Mouse (Mus musculus): ENCODE measurements around the gene Cab39. TPM values are rescaled to one million over a fixed set of nuclear protein-coding genes. Genes with fewer than 3 reads are reported as not detected.

Cab39 gene
- polyA plus RNA-seq, 1 experiment from 2014 or later, result 34.0 TPM

GRCm38 (mm10) chr1:85857261-85857754 lies 64.1 kb downstream of the Cab39 start:
- no peaks in the 10 kb centered on the region for H3K4me1 ChIP-seq
- H3K36me3 ChIP-seq (replicated peaks), result peaks cover 9% of the 10 kb centered on the region
- no peaks in the 10 kb centered on the region for H3K27me3 ChIP-seq (ENCODE audit: poor library complexity, severe bottlenecking)
- no peak overlapping the region for H3K4me3 ChIP-seq
- H3K27ac ChIP-seq, result no peak overlapping the region
- peaks cover 11% of the 10 kb centered on the region for H3K9me3 ChIP-seq
- 79% methylated on average over 6 of the region's 6 CpGs for WGBS
- DNase-seq (ENCODE audit: extremely low spot score, low spot score), result no peak

DNA sequence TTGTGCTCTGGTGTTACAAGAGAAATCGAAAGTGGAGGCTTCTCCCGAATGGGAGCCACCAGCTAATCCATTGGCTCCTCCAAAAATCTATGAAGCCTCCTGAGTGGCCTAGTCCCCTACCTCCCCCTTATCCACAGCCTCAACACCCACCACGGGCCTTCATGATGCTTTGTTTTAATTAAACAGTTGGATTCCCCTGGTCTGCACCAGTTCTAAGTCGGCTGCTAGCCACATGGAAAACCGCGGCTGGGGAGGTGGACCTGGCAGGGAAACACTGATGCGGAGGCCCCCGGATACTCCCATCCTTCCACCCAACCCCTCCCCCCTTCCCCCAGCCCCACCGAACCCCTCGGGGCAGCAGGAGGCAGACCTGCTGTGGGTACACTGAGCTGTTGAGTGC lies 71.1 kb downstream of the Cab39 start:
- 83% methylated on average over 10 of the region's 10 CpGs for WGBS
- Histone ChIP-seq H3K4me3 (no peak overlapping the region), H3K27ac (no peak overlapping the region), H3K9me3 (peaks cover 32% of the 10 kb centered on the region), H3K27me3 (ENCODE audit: poor library complexity, severe bottlenecking) (no peaks in the 10 kb centered on the region), H3K4me1 (no peaks in the 10 kb centered on the region), H3K36me3 (replicated peaks) (no peaks in the 10 kb centered on the region)
- DNase-seq (ENCODE audit: extremely low spot score, low spot score), result no peak

DNA sequence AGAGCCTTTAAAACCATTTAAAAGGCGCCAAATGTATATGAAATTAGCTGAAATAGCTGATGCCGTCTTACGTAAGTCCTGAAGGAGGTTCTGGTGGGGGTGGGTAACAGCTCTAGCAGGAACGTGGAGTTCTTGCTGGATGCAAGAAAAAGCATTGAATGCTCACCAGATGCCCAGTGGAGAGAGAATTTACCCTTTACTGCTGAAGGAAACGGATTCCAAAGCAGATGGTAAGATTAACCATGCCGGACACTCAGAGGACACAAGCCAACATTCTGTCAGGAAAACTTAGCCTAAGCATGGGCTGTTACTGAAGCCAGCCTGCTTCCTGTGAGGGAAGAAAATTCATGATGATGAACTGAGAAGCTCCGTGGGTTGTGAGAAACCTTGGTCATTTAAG lies 76.8 kb downstream of the Cab39 start:
- 89% methylated on average over 7 of the region's 7 CpGs for WGBS
- H3K27me3 ChIP-seq (ENCODE audit: poor library complexity, severe bottlenecking), result no peaks in the 10 kb centered on the region
- H3K36me3 ChIP-seq (replicated peaks), result no peaks in the 10 kb centered on the region
- no peaks in the 10 kb centered on the region for H3K4me1 ChIP-seq
- H3K9me3 ChIP-seq, result peaks cover 41% of the 10 kb centered on the region
- no peak overlapping the region for H3K27ac ChIP-seq
- no peak overlapping the region for H3K4me3 ChIP-seq
- DNase-seq (ENCODE audit: extremely low spot score, low spot score), result no peak

GRCm38 (mm10) chr1:85870546-85870945 lies 77.3 kb downstream of the Cab39 start:
- Histone ChIP-seq H3K27ac (no peak overlapping the region), H3K27me3 (ENCODE audit: poor library complexity, severe bottlenecking) (no peaks in the 10 kb centered on the region), H3K9me3 (peaks cover 46% of the 10 kb centered on the region), H3K4me3 (no peak overlapping the region), H3K36me3 (replicated peaks) (no peaks in the 10 kb centered on the region), H3K4me1 (no peaks in the 10 kb centered on the region)
- no peak for DNase-seq (ENCODE audit: extremely low spot score, low spot score)
- WGBS, result 74% methylated on average over 2 of the region's 2 CpGs

GRCm38 (mm10) chr1:85882003-85882402 lies 88.8 kb downstream of the Cab39 start:
- no peak overlapping the region for H3K27ac ChIP-seq
- peaks cover 55% of the 10 kb centered on the region for H3K9me3 ChIP-seq
- no peak for DNase-seq (ENCODE audit: extremely low spot score, low spot score)
- H3K4me3 ChIP-seq, result no peak overlapping the region
- H3K4me1 ChIP-seq, result no peaks in the 10 kb centered on the region
- 93% methylated on average over 12 of the region's 12 CpGs for WGBS
- no peaks in the 10 kb centered on the region for H3K27me3 ChIP-seq (ENCODE audit: poor library complexity, severe bottlenecking)
- H3K36me3 ChIP-seq (replicated peaks), result no peaks in the 10 kb centered on the region

- DNase-seq (ENCODE audit: extremely low spot score, low spot score), result no peak
- H3K27me3 ChIP-seq (ENCODE audit: poor library complexity, severe bottlenecking), result no peaks in the 10 kb centered on the region
- H3K36me3 ChIP-seq (replicated peaks), result no peaks in the 10 kb centered on the region
- H3K4me3 ChIP-seq, result no peak overlapping the region
- H3K27ac ChIP-seq, result no peak overlapping the region
- WGBS, result 89% methylated on average over 7 of the region's 7 CpGs
- H3K4me1 ChIP-seq, result no peaks in the 10 kb centered on the region
- peaks cover 15% of the 10 kb centered on the region for H3K9me3 ChIP-seq
These were observed 94.0 kb downstream of the Cab39 start for GRCm38 (mm10) chr1:85887221-85887620.

GRCm38 (mm10) chr1:85894231-85894747 lies 101.0 kb downstream of the Cab39 start, which contains the start of gene Itm2c:
Gene Itm2c (plus strand): TSS chr1:85894281.
- peak; percentile 91 for DNase-seq (ENCODE audit: extremely low spot score, low spot score)
- 1% methylated on average over 35 of the region's 35 CpGs for WGBS

DNA sequence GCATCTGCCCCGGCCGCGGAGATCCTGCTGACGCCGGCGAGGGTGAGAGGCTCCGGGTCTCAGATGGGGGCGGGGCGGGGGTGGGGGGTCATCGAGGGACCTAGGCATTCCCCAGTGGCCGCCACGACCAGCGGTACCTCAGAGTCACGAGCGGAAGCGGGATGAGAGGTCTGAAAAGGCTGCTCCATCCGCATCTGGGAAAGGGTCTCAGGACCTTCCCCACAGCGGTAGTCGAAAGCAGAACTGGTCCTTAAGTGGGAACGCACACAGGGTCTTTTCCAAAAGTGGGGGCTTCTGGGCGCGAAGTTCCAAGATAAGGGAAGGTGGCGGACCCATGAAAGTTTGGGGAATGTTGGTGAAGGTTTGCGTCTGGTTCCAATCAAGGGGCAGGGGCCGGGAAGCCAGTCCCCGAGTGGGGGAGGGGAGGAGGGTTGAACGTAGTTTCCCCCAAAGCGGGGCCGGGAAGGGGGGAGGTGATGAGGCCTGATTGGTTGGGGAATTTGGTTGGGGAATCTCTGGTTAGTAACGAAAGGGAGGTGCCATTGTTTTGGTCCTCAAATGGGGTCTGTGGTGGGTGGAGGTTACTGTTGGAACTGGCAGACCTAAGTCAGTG lies 101.6 kb downstream of the Cab39 start:
- peaks cover 5% of the 10 kb centered on the region; the same call in 1 of the 2 replicates for H3K9me3 ChIP-seq
- 0 out of 2 replicates have a peak, but pooled peaks cover 4% of the 10 kb centered on the region for H3K36me3 ChIP-seq (replicated peaks)
- peaks cover 56% of the 10 kb centered on the region for H3K4me1 ChIP-seq
- H3K27me3 ChIP-seq (ENCODE audit: poor library complexity, severe bottlenecking), result no peaks in the 10 kb centered on the region
- WGBS, result under 1% methylated on average over 30 of the region's 30 CpGs
- DNase-seq (ENCODE audit: extremely low spot score, low spot score), result peak; percentile 81
- peak overlapping the region; percentile 95 for H3K27ac ChIP-seq
- peak overlapping the region; percentile 90 for H3K4me3 ChIP-seq

More at GRCm38 (mm10) chr1:85894231-85894747, 101.0 kb downstream of the Cab39 start, which contains the start of gene Itm2c:
- Histone ChIP-seq H3K9me3 (peaks cover 5% of the 10 kb centered on the region; the same call in 1 of the 2 replicates), H3K36me3 (replicated peaks) (0 out of 2 replicates have a peak, but pooled peaks cover 4% of the 10 kb centered on the region), H3K27me3 (ENCODE audit: poor library complexity, severe bottlenecking) (no peaks in the 10 kb centered on the region), H3K27ac (peak within 1 kb of the TSS; percentile 95), H3K4me1 (peaks cover 51% of the 10 kb centered on the region), H3K4me3 (peak within 1 kb of the TSS; percentile 90)

DNA sequence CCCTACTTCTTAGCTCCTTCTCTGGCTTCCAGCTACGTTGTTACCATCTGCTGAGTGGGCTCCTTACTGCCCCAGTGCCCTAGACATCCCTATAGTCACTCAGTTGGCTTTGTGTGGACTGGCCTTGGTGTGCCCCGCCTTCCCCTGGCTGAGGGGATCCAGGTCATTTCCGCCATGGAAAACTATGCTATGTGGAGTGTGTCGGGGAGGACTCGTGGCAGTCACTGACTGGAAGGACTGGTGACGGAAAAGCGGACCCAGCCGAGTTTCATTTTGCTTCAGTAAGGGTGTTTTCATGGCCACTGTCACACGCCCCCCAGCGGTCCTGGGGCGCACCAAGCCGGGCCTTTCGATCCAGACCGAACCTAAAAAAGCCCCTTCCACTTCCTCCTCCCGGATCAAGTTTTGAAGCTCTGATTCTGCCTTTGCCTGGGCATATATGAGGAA lies 102.2 kb downstream of the Cab39 start:
- 5% methylated on average over 15 of the region's 15 CpGs for WGBS
- Histone ChIP-seq H3K4me1 (peaks cover 62% of the 10 kb centered on the region), H3K9me3 (peaks cover 5% of the 10 kb centered on the region; the same call in 1 of the 2 replicates), H3K27me3 (ENCODE audit: poor library complexity, severe bottlenecking) (no peaks in the 10 kb centered on the region), H3K27ac (peak overlapping the region; percentile 95), H3K4me3 (peak overlapping the region; percentile 90), H3K36me3 (replicated peaks) (0 out of 2 replicates have a peak, but pooled peaks cover 5% of the 10 kb centered on the region)
- DNase-seq (ENCODE audit: extremely low spot score, low spot score), result peak; percentile 60

- Histone ChIP-seq H3K36me3 (replicated peaks) (peaks cover 8% of the 10 kb centered on the region), H3K27me3 (ENCODE audit: poor library complexity, severe bottlenecking) (no peaks in the 10 kb centered on the region), H3K9me3 (peaks cover 5% of the 10 kb centered on the region; the same call in 1 of the 2 replicates), H3K4me1 (peaks cover 69% of the 10 kb centered on the region), H3K27ac (peak overlapping the region; percentile 95), H3K4me3 (peak overlapping the region; percentile 90)
- DNase-seq (ENCODE audit: extremely low spot score, low spot score), result no peak
- 84% methylated on average over 5 of the region's 5 CpGs for WGBS
These were observed 102.9 kb downstream of the Cab39 start for GRCm38 (mm10) chr1:85896110-85896509.

- peaks cover 76% of the 10 kb centered on the region for H3K4me1 ChIP-seq
- no peaks in the 10 kb centered on the region for H3K27me3 ChIP-seq (ENCODE audit: poor library complexity, severe bottlenecking)
- no peak for DNase-seq (ENCODE audit: extremely low spot score, low spot score)
- peaks cover 12% of the 10 kb centered on the region for H3K36me3 ChIP-seq (replicated peaks)
- peak overlapping the region; percentile 90 for H3K4me3 ChIP-seq
- H3K9me3 ChIP-seq, result peaks cover 5% of the 10 kb centered on the region; the same call in 1 of the 2 replicates
- 79% methylated on average over 12 of the region's 12 CpGs for WGBS
- peak overlapping the region; percentile 74; the same call in 1 of the 2 replicates for H3K27ac ChIP-seq
These were observed 103.8 kb downstream of the Cab39 start for GRCm38 (mm10) chr1:85896781-85897700.
